Mouse (Mus musculus) layer of hippocampus, adult 11-12 months (tissue): ENCODE measurements around the gene Klhdc2.

Experiments
- DNase-seq: peaks from one replicate; pipeline ENCODE4 v3.0.0; 2022; ENCODE audit warnings: low spot score

Gene Klhdc2

DNA sequence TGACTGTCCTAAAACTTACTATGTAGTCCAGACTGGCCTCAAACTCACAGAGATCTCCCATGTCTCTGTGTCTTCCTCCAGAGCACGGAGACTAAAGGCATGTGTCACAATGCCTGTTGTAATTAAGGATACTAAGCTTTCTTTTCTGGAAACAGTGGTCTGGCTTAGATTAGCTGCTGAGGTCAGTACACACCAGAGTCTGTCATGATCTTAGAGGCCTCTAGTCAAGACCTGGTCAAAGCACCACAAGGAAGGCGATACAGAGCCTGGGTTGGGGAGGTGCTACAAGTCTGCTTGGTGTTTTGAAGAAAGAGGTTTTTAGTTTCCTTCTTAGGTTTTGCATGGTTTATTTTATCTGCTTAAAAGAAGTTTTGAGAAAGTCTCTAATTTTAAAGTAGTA, 3.9 kb downstream of the Klhdc2 start:
- no peak for DNase-seq

DNA sequence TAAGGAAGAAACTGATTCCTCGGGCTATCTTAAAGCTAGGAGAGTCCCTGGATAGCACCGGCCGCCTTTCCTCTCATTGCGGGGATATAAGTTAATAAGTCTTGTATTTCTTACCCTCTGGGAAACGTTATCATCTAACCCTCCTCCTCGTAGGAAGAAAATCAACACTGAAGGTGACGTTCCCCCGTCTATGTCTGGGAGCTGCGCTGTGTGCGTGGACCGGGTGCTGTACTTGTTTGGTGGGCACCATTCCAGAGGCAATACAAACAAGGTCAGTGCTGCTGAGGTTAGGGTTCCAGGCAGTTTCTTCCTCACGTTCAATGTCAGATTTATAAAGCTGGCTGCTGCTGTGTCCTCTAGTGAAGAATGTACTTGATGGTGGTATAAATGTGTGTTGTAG, 5.7 kb downstream of the Klhdc2 start:
- DNase-seq, result no peak

DNA sequence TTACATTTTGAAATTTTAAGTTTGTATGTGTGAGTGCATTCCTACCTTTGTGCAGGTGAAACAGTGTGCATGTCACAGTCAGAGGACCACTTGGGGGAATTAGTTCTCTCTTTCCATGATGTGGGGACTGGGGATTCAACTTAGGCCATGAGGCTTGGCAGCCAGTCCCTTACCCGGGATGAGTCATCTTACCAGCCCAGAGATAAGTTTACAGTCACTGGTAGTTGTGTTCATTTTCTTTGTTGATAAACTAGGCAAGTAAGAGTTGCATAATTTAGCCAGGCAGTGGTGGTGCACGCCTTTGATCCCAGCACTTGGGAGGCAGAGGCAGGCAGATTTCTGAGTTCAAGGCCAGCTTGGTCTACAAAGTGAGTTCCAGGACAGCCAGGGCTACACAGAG, 7.6 kb downstream of the Klhdc2 start:
- DNase-seq, result no peak

DNA sequence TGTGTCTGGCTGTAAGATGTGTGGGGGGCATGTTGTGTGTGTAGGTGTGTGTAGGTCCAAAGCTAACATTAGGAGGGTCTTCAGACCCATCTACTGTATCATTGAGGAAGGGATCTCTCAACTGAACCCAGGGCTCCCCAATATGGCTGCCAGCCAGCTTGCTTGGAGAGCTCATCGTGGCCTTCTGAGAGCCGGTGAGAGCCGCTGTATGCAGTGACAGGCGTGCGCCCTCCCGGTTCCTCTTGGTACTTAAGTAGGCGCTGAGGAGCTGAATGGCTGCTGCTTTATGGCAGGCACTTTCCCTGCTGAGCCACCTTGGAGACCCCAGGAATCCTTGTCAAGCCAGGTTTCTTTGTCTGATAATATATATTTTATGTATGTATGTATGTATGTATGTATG, 9.9 kb downstream of the Klhdc2 start:
- no peak for DNase-seq

DNA sequence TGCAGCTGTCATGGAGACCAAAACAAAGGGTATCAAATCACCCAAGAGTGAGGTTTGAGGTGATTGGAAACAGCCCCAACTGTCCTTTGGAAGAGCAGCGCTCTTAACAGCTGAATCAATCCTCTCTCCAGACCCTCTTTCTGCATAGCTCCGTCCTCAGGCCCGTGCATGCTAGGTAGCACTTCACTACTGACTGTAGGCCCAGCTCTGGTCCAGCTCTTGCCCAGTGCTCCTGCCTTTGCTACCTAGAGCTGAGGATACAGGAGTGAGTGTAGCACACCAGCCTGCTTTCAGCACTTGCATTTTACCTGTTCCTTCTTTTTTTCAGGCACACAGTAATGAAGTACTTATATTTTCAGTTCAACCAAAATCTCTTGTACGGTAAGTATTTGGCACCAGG, 13.2 kb downstream of the Klhdc2 start:
- no peak for DNase-seq

DNA sequence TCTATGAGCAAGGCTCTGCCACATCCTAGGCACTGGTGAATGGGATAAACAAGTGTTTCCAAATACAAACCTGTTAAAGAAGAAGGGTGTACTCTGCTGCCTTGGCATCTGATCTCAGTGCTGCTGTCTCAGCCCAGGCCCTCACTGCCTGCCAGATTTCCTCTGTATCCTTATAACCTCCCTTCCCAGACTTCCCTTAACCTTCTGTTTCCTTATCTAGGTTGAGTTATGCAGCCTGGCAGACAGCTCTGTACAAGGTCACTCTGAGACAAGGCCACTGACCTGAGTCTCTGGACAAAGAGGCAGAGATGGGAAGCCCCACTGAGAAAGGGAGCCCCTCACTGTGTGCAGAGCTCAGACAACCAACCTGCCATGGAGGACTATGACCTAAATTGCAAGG, 21.9 kb downstream of the Klhdc2 start:
- no peak for DNase-seq

DNA sequence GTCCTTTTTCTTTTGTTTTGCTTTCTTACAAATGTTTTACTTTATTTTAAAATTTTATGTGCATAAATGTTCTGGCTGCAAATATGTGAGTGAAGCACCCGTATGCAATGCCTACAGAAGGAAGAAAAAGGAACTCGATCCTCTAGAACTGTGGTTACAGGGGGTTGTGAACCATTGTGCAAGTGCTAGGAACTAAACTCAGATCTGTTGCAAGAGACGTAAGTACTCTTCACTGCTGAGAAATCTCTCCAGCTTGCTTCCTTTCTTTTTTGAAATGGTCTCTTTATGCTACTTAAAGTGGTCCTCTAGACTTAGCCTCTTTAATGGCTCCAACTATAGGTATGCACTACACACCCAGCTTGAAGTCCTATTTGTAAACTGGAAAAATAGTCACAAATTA, 34.7 kb downstream of the Klhdc2 start:
- DNase-seq, result no peak

DNA sequence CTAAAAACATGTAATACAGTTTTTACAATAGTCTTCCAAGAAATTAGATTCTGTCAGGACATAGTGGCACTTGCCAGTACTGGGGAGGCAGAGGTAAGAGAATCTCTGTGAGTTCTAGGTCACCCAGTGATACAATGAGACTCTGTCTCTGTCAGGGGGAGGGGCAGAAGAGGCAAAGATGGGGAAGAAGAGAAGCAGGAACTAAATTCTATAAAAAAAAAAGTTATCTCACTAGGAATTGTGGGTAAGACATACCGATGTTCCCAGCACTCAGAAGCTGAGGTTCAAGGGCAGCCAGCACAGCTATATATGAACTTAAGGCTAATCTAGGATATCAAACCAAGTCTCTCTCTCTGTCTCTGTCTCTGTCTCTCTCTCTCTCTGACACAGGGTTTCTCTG, 35.7 kb downstream of the Klhdc2 start:
- DNase-seq, result no peak

DNA sequence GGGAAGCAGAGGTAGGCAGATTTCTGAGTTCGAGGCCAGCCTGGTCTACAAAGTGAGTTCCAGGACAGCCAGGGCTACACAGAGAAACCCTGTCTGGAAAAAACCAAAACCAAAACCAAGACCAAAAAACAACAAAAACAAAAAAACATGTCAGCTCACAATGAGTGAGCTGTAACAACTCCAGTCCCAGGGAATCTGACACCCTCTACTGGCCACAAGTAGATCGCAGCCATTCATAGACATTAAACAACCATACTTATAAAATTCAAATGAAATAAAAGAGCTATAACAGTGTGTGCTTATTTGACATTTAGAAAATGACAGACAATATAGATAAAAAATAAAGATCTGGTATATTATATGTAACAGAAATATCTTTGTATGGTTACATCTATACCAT, 37.1 kb downstream of the Klhdc2 start:
- DNase-seq, result peak; percentile 31

DNA sequence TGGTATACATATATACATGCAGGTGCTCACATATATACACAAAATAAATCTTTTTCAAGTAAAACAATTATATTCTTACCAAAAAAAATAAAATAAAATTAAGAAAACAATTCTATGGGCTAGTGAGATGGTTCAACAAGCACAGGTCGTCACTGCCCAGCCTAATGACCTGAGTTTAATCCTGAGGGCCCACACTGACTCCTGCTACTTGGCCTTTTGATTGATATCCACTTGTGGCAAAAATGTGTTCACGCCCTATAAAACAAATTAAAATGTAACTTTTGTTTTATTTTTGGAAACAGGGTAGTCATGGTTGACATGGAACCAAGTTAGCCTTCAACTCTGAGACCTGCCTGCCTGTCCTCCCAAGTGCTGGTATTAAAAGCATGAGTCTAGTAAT, 53.4 kb downstream of the Klhdc2 start:
- DNase-seq, result no peak

DNA sequence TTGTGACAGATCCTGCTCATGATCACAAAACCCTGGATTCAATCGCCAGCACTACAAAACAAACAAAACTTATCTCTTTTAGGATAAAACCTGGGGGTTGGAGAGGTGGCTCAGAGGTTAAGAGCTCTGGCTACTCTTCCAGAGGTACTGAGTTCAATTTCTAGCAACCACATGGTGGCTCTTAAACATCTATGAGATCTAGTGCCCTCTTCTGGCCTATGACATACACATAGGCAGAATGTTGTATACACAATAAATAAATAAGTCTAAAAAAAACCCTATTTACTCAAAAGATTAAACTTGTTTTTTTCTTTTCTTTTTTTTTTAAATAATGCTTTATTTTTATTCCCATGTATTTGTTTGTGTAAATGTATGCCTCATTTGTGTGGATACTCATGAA, 55.2 kb downstream of the Klhdc2 start:
- no peak for DNase-seq

DNA sequence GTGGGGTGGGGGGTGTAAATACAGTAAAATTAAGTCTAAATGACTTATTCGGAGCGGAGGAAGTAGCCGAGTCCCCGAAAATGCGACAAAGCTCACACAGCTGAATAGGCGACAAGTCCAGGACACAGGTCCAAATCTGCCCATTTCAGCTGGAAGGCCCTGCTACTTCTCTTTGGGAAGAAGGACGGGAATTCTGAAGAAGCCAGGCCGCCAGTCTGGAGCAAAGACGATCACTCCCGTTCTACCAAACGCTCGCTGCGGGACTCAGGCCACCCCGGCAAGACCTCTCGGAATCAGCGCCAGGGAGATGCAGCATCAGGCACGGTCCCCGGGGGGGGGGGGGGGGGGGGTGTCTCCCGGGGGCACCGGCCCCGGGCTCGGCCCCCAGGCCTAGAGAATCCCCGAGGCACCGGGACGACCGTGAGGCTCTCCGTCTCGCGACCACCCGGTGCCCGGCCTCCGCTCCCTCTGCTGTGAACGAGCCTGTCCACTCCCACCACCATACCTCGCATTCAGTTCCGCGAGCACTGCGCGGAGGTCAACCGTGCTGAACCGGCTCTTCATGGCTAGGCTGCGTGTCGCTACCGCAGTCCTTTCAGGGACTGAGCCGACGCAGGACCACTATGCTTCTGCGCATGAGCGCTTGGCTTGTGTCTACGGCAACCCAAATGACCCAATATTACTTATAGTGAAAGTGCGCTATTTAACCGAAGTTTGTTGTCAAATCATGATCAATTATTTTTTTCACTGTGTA, 60.2 kb downstream of the Klhdc2 start, which contains the start of gene Nemf:
Gene Nemf, minus strand, starts transcription at position 620 of the 754 bp plus-strand sequence.
- DNase-seq, result peak; percentile 88

DNA sequence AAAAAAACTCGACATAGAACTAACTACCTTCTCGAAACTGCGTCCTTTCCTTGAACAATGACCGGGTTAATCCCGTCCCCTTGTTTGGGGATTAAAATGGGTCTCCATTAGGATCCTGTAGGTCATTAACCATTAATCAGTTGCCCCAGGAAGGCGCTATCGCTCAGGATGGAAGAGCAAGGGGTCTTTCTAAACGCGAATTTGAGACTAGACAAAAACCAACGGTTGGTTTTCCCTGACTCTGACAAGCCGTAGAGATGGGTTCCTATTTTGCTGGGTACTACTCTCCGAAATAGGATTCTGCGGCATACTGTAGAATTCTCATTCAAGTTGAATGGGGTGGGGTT, 60.8 kb downstream of the Klhdc2 start:
- DNase-seq, result no peak
